Mouse (Mus musculus) megakaryocyte, embryonic 14.5 days (primary cell): ENCODE results near the gene Tmem88b.

Source experiments
- FLI1 ChIP-seq: IDR thresholded peaks from 2 replicates; pipeline ENCODE4 v1.6.1; 2012; ENCODE audit warnings: low read length, inconsistent platforms, mixed read lengths
- GATA1 ChIP-seq: IDR thresholded peaks from 3 replicates; pipeline ENCODE4 v1.6.1; 2012; ENCODE audit warnings: mixed read lengths, low read length, inconsistent platforms, borderline replicate concordance

GRCm38 (mm10) chr4:155785819-155786218 lies at the start of gene Tmem88b:
- TF ChIP-seq GATA1 (no peak), FLI1 (no peak)
